Mouse (Mus musculus) liver, adult 2 months (tissue): ENCODE results near the gene Gm48551.

Experiments
- CTCF ChIP-seq: fragments of 200-500 bp; IDR thresholded peaks from 2 replicates; pipeline ENCODE4 v1.5.1; 2011; ENCODE audit warnings: low read depth, low read length, control low read depth
- POLR2A ChIP-seq: fragments of 200-500 bp; IDR thresholded peaks from 2 replicates; pipeline ENCODE4 v1.6.1; 2011; ENCODE audit warnings: low read length, control low read depth; ENCODE audit not compliant: insufficient read depth; ENCODE audit errors: extremely low read depth

GRCm38 (mm10) chr10:81351678-81352291, 32.5 kb upstream of the Gm48551 start:
- TF ChIP-seq CTCF (no peak), POLR2A (no peak)
